Mouse (Mus musculus) spleen, postnatal 4 days (tissue): ENCODE data around the gene Prkcb.

Source experiments
- DNase-seq, 2 experiments: peaks; one replicate each; pipeline ENCODE4 v3.0.0; 2022; ENCODE audit warnings: low spot score in 2 of 2

Gene Prkcb

GRCm38 (mm10) chr7:122367303-122368007 is 78.9 kb downstream of the Prkcb start:
- DNase-seq, result no peak

GRCm38 (mm10) chr7:122370488-122370887 is 81.9 kb downstream of the Prkcb start:
- no peak for DNase-seq

GRCm38 (mm10) chr7:122371947-122372346 is 83.4 kb downstream of the Prkcb start:
- DNase-seq, result no peak

- no peak for DNase-seq
Observed at GRCm38 (mm10) chr7:122372349-122372748, 83.8 kb downstream of the Prkcb start.

- no peak for DNase-seq
Observed at GRCm38 (mm10) chr7:122376845-122377244, 88.3 kb downstream of the Prkcb start.

- no peak for DNase-seq
Observed at GRCm38 (mm10) chr7:122377967-122378366, 89.4 kb downstream of the Prkcb start.

- DNase-seq, result no peak
Observed at GRCm38 (mm10) chr7:122378473-122378872, 89.9 kb downstream of the Prkcb start.

GRCm38 (mm10) chr7:122379292-122379691 is 90.7 kb downstream of the Prkcb start:
- DNase-seq, result no peak

- DNase-seq, result no peak
Observed at GRCm38 (mm10) chr7:122380336-122381130, 92.0 kb downstream of the Prkcb start.

- DNase-seq, result no peak
Observed at GRCm38 (mm10) chr7:122381560-122381959, 93.0 kb downstream of the Prkcb start.

- no peak for DNase-seq
Observed at GRCm38 (mm10) chr7:122383260-122383659, 94.7 kb downstream of the Prkcb start.

- DNase-seq, result no peak
Observed at GRCm38 (mm10) chr7:122384891-122385290, 96.3 kb downstream of the Prkcb start.

- DNase-seq, result no peak
Observed at GRCm38 (mm10) chr7:122386567-122386966, 98.0 kb downstream of the Prkcb start.

- peak in 1 of 2 experiments; percentile 67 for DNase-seq
Observed at GRCm38 (mm10) chr7:122387896-122388295, 99.3 kb downstream of the Prkcb start.

GRCm38 (mm10) chr7:122388858-122389257 is 100.3 kb downstream of the Prkcb start:
- no peak for DNase-seq

- no peak for DNase-seq
Observed at GRCm38 (mm10) chr7:122389633-122390032, 101.1 kb downstream of the Prkcb start.

- DNase-seq, result no peak
Observed at GRCm38 (mm10) chr7:122390200-122390599, 101.6 kb downstream of the Prkcb start.

- DNase-seq, result no peak
Observed at GRCm38 (mm10) chr7:122390683-122391082, 102.1 kb downstream of the Prkcb start.

- no peak for DNase-seq
Observed at GRCm38 (mm10) chr7:122391382-122391781, 102.8 kb downstream of the Prkcb start.

GRCm38 (mm10) chr7:122393964-122394363 is 105.4 kb downstream of the Prkcb start:
- no peak for DNase-seq

- DNase-seq, result no peak
Observed at GRCm38 (mm10) chr7:122395159-122395975, 106.8 kb downstream of the Prkcb start.

- no peak for DNase-seq
Observed at GRCm38 (mm10) chr7:122395976-122396315, 107.4 kb downstream of the Prkcb start.
